Mouse (Mus musculus): ENCODE measurements around the gene Fam69a. TPM values are rescaled to one million over a fixed set of nuclear protein-coding genes. Genes with fewer than 3 reads are reported as not detected.
"Not testable (repeated sequence)": the region's sequence is repeated elsewhere in the genome, so short reads cannot be mapped to it uniquely, and the experiment has no call there.

Fam69a gene
- polyA plus RNA-seq, 1 experiment from 2014 or later, result 12.5 TPM

DNA sequence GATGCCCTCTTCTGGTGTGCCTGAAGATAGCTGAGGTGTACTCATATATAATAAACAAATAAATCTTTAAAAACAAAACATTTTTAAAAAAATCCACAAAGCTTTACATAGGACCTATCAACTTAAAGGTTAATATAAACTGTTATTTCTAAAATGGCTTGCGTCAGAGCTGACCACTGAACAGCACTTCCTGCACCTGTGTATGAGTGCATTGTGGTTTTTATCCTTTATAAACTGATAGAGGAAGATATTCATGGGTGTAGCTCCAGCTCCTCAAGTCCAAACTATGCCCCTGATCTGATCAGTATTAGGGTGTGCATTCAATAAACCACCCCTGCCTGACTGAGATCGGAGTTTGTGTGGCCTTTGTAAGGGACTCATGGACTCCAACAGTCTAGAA is 48.0 kb downstream of the Fam69a start:
- Histone ChIP-seq H3K36me3 (no peaks in the 10 kb centered on the region), H3K4me3 (no peak overlapping the region), H3K9me3 (replicated peaks) (no peaks in the 10 kb centered on the region), H3K4me2 (no peak overlapping the region), H3K27me3 (replicated peaks) (no peaks in the 10 kb centered on the region), H3K4me1 (peaks cover 26% of the 10 kb centered on the region), H3K9ac (no peak overlapping the region), H3K27ac (no peak overlapping the region)
- no peak for ATAC-seq
- 81% methylated on average over 2 of the region's 2 CpGs for WGBS (ENCODE audit: insufficient replicate concordance)

DNA sequence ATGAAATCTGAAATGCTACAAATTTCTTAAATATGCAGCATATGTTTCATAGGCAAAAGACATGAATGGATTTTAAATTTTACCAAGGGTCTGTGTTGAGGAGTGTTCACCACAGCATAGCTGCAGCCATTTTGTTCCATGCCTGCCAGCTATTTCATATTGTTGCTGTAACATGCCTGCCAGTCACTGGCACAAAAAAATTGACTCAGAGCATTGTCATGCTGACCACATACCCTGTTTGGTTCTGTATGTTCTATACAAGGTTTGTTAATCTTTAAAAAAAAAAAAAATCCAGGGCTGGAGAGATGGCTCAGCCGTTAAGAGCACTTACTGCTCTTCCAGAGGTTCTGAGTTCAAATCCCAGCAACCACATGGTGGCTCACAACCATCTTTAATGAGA is 48.4 kb downstream of the Fam69a start:
- ATAC-seq; H3K9ac ChIP-seq; H3K36me3 ChIP-seq; H3K9me3 ChIP-seq (replicated peaks); H3K27me3 ChIP-seq (replicated peaks); H3K4me2 ChIP-seq; H3K4me3 ChIP-seq; H3K27ac ChIP-seq: not testable (repeated sequence)
- peaks cover 30% of the 10 kb centered on the region for H3K4me1 ChIP-seq
- WGBS (ENCODE audit: insufficient replicate concordance), result 65% methylated on average over 1 of the region's 1 CpGs

DNA sequence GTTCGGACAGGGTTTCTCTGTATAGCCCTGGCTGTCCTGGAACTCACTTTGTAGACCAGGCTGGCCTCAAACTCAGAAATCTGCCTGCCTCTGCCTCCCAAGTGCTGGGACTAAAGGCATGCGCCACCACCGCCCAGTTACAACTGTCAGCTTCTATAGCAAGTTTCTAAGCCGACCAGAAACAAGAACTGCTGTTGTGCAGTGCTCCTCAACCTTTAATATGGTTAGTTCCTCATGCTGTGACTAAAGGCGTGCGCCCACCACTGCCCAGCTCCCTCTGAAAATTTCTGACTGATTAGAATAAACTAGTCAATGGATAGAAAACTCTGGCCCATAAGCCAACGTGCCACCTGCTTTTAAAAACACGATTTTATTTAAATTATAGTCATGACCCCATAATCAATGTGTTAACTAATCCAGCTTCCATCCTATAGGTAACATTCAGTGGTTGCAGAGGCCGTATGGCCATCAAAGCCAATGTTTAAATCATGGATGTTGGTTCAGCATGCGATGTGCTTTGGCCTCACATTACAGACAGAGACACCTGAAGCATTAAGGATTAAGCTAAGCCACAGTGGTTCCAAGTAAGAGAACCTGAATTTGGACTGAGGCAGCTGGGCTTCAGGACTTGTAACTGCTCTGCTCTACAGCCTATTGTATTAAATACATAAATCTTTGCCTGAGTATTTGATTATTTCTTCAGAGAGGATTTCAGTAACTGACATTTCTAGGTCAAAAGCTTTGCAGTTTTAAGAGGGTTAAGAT is 50.1 kb downstream of the Fam69a start:
- H3K9me3 ChIP-seq (replicated peaks), result no peaks in the 10 kb centered on the region
- WGBS (ENCODE audit: insufficient replicate concordance), result 74% methylated on average over 10 of the region's 10 CpGs
- no peak overlapping the region for H3K4me3 ChIP-seq
- H3K27ac ChIP-seq, result no peak overlapping the region
- H3K27me3 ChIP-seq (replicated peaks), result no peaks in the 10 kb centered on the region
- H3K36me3 ChIP-seq, result no peaks in the 10 kb centered on the region
- ATAC-seq, result no peak
- H3K4me2 ChIP-seq, result no peak overlapping the region
- H3K4me1 ChIP-seq, result peaks cover 30% of the 10 kb centered on the region
- no peak overlapping the region for H3K9ac ChIP-seq

DNA sequence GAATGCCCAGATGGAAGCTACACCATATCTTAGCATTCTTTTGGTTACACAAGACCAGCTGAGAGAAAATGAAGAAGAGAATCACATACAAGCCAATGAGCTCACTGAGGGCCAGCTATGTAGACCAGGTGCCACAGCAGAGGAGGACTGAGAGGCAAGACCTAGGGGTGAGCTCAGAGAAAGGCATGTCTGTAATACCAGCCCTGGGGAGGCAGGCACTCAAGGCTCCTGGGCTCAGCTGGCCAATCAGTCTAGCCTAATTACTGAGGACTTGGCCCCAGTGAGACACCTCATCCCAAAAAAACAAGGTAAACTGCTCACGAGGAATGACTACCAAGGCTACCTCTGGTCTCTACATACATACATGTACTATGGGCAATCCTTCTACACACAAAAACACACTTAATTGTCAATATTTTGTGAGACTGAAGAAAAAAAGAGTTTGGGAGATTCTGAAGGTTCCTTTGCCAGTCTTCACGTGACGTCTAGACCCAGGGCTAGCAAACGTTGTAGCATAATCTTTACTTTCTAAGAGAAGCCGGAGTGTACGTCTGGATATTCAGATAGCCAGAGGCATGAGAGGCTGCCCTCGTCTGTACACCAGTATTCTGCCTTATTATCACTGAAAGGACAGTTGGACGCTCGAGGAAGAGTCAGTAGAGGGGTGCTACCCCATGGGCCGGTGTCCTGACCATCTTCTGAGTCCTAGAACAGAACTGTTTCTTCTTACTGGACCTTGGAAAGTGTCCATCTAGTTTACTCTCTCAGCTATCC is 51.9 kb downstream of the Fam69a start:
- ATAC-seq, result peak; percentile 76
- Histone ChIP-seq H3K27me3 (replicated peaks) (no peaks in the 10 kb centered on the region), H3K4me1 (peaks cover 29% of the 10 kb centered on the region), H3K27ac (peak overlapping the region; percentile 72), H3K36me3 (no peaks in the 10 kb centered on the region), H3K9ac (0 out of 2 replicates have a peak overlapping the region, but pooled peaks have one; percentile 7), H3K9me3 (replicated peaks) (no peaks in the 10 kb centered on the region), H3K4me3 (no peak overlapping the region), H3K4me2 (peak overlapping the region; percentile 26; the same call in 1 of the 2 replicates)
- 45% methylated on average over 10 of the region's 10 CpGs for WGBS (ENCODE audit: insufficient replicate concordance)

DNA sequence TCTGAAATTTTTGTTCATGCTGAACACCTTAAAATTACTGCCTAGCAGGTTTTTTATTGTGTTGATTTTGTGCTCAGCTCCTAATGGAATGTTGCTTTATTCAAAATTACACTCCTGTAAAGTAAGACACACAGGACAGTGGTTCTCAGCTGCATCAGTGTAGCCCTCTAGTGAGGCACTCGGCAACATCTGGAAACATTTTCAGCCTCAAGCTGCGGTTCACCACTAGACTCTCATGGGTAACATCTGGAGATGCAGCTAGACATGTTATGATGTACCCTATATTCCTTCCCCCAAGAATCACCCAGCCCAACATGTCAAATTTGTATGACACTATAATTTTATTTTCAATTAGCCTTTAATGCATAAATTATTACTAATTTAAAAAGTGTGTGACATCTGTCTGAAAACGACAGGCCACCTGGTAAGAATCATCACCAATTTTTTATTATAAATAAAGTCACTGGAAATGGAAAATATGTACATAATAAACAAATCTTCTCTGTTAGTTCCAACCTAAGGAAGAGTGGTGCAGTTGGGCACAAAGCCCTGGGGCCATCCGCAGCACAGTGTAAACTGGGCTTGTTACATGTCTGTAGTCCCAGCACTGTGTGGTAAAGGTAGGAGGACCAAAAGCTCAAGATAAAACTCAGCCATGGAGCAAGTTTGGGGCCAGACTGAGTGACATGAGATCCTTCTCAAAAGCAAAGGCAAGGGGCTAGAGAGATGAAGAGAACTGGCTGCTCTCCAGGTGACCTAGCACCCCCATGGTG is 53.5 kb downstream of the Fam69a start:
- Histone ChIP-seq H3K27me3 (replicated peaks) (no peaks in the 10 kb centered on the region), H3K4me1 (peaks cover 17% of the 10 kb centered on the region), H3K9me3 (replicated peaks) (no peaks in the 10 kb centered on the region), H3K27ac (no peak overlapping the region; the same call in 1 of the 2 replicates), H3K36me3 (no peaks in the 10 kb centered on the region), H3K4me3 (no peak overlapping the region), H3K9ac (no peak overlapping the region), H3K4me2 (no peak overlapping the region)
- no peak for ATAC-seq
- WGBS (ENCODE audit: insufficient replicate concordance), result 78% methylated on average over 4 of the region's 4 CpGs

DNA sequence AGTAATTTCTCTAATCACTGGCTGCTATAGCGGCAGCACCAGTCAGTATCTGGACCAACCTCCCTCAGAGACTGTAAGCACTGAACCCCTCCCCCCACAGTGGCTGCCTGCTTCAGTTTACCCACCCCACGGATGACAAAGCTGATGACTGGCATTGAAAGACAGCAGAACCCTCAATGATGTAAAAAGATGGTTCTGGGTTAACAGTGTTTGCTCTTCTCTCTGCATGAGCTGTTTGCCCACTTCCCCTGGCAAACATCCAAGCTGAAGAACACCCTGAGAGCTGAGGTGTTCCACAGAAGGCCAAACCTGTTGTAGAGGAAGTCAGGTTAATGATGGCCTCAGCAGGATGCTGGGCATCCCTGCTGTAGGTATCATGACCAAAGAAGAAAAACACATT is 54.3 kb downstream of the Fam69a start:
- ATAC-seq, result no peak
- 37% methylated on average over 2 of the region's 2 CpGs for WGBS (ENCODE audit: insufficient replicate concordance)
- Histone ChIP-seq H3K4me1 (peaks cover 20% of the 10 kb centered on the region), H3K4me2 (no peak overlapping the region), H3K9ac (no peak overlapping the region), H3K36me3 (no peaks in the 10 kb centered on the region), H3K27ac (no peak overlapping the region), H3K4me3 (no peak overlapping the region), H3K9me3 (replicated peaks) (no peaks in the 10 kb centered on the region), H3K27me3 (replicated peaks) (no peaks in the 10 kb centered on the region)

DNA sequence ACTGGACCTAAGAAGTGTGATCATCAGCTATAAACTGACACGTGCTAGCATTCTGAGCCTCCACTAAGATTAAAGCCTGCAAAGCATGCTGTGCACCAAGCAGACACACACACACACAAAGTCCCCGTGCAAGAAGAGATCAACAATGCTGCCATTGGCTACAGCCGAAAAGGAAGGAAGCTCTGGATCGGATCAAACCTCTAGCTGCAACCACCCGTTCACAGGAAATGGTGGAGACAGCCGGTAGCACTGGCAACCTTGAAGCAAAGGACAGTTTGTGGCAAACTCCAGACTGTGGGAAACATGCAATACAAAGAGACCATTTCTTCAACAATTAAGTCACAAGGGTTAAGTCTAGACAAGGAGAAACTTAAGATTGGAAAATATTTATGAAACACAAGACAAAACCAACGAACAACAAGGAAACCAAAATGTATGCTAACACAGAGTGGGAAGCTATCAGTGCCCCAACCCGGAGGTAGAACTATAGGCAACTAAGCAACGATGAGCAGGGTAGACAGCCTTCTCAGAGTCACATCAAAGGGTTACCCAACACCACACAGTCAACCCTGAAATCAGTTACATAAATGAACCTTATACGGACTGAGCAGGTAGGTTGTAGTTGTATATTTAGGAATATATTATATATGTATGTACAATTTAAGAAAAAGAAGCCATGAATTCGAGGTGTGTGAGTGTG is 60.2 kb downstream of the Fam69a start:
- ATAC-seq, result 0 out of 2 replicates have a peak, but pooled peaks have one; percentile 30
- WGBS (ENCODE audit: insufficient replicate concordance), result 29% methylated on average over 11 of the region's 11 CpGs

DNA sequence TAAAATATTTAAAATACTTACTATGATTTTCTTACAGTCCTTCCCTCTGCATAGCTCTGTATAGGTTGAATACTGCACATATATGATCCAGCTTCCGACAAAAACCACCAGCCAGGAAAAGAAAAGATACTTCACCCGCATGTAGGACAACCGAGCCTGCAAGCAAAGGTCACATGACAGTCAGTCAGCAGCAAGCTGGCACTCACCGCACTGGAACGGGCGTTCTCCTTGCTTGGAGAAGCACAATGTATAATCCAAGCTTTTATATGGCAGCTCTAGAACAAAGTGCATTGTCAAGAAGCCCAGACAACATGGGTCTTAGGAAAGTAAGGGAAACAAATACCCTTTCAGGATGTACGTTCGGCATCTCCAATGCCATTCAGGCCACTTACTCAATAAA is 62.3 kb downstream of the Fam69a start:
- Histone ChIP-seq H3K27me3 (replicated peaks) (no peaks in the 10 kb centered on the region), H3K9ac (no peak overlapping the region), H3K36me3 (no peaks in the 10 kb centered on the region; the same call in 1 of the 2 replicates), H3K27ac (no peak overlapping the region), H3K9me3 (replicated peaks) (no peaks in the 10 kb centered on the region), H3K4me3 (no peak overlapping the region), H3K4me2 (no peak overlapping the region), H3K4me1 (peaks cover 15% of the 10 kb centered on the region; the same call in 1 of the 2 replicates)
- ATAC-seq, result no peak
- 81% methylated on average over 8 of the region's 8 CpGs for WGBS (ENCODE audit: insufficient replicate concordance)

More for the DNA sequence above, 60.2 kb downstream of the Fam69a start:
- H3K9ac ChIP-seq, result no peak overlapping the region
- no peaks in the 10 kb centered on the region for H3K9me3 ChIP-seq (replicated peaks)
- no peaks in the 10 kb centered on the region for H3K36me3 ChIP-seq
- no peak overlapping the region for H3K4me3 ChIP-seq
- peak overlapping the region; percentile 1; the same call in 1 of the 2 replicates for H3K27ac ChIP-seq
- peaks cover 15% of the 10 kb centered on the region; the same call in 1 of the 2 replicates for H3K4me1 ChIP-seq
- no peaks in the 10 kb centered on the region for H3K27me3 ChIP-seq (replicated peaks)
- H3K4me2 ChIP-seq, result 0 out of 2 replicates have a peak overlapping the region, but pooled peaks have one; percentile 6

DNA sequence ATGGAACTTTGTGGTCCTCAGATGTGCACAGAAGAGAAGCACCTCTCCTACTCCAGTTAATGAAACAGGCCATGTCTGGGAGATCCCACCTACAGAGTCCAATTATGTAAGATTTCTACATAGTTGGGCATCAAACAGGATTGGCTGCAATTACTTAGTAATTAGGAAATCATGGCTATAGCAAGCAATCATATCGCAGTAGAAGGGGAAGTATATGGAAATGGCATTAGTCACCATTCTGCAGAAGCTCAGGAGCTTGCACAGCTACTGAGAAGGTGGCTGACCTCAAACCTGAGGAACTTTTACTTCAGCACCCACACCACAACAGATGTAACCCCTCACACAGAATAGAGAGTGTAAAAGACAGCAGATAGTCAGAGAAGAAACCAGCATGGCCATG is 64.0 kb downstream of the Fam69a start:
- Histone ChIP-seq H3K27me3 (replicated peaks) (no peaks in the 10 kb centered on the region), H3K9ac (no peak overlapping the region), H3K4me1 (peaks cover 13% of the 10 kb centered on the region; the same call in 1 of the 2 replicates), H3K27ac (no peak overlapping the region), H3K36me3 (peaks cover 4% of the 10 kb centered on the region; the same call in 1 of the 2 replicates), H3K9me3 (replicated peaks) (no peaks in the 10 kb centered on the region), H3K4me2 (no peak overlapping the region), H3K4me3 (no peak overlapping the region)
- ATAC-seq, result no peak
- WGBS (ENCODE audit: insufficient replicate concordance), result 64% methylated on average over 1 of the region's 1 CpGs

DNA sequence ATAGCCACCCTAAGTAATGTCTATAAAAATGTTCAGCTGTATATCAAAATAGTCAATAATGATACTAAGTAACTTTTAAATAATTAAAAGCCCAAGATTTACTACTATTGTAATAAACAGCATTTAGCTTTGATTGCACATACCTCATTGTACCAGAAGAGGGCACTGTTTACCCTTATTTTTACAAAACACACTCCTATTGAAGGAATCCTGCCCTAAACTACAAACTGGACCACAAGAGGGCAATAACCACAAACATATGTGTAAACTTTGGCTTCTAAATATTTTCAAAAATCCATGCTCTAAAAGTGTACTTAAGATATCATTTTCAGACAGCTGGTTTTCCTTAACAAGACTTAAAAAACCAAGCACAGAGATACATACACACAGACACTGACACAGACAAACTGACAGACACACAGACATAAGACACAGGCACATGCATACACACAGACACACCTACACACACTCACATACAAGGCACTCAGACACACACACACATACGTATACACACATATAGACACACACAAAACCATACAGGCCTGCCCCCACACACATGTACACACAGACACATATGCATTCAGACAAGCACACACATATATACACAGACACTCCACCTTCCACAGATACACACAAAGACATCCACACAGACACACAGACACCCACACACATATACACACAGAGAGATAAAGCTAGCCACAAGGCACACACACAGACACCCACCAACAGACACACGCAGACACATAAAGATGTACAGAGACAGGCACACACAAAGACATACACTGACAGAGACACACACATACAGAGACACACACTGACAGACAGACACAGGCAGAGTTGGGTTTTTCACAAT is 65.3 kb downstream of the Fam69a start:
- Histone ChIP-seq H3K4me1 (peaks cover 9% of the 10 kb centered on the region; the same call in 1 of the 2 replicates), H3K36me3 (peaks cover 4% of the 10 kb centered on the region; the same call in 1 of the 2 replicates), H3K9me3 (replicated peaks) (no peaks in the 10 kb centered on the region), H3K4me3 (no peak overlapping the region), H3K27me3 (replicated peaks) (no peaks in the 10 kb centered on the region), H3K9ac (no peak overlapping the region), H3K27ac (no peak overlapping the region), H3K4me2 (no peak overlapping the region)
- 77% methylated on average over 2 of the region's 2 CpGs for WGBS (ENCODE audit: insufficient replicate concordance)
- peak; percentile 40; the same call in 1 of the 2 replicates for ATAC-seq
